Mouse (Mus musculus): ENCODE data around the gene B230217C12Rik. TPM values are rescaled to one million over a fixed set of nuclear protein-coding genes. Genes with fewer than 3 reads are reported as not detected.

The B230217C12Rik gene
- polyA plus RNA-seq, 1 experiment from 2014 or later: 53.5 TPM

DNA sequence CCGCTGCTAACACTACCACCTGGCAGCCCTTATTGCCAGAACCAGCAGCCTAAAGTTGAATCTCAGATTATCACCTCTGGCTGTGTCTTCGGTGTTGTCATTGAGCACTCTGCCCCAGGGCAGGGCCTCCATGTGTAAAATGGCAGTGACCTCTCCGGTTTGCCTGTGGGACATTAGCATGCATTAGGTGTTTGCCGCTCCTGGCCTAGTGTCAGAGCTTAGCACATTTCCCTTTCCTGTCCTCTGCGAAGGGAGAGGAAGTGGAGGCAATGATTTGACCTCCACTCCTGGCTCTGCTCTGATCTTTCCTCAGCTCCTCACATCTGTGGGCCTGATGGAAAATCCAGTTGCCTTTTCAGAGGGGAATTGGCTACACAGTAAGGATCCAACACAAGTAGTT is 20.7 kb upstream of the B230217C12Rik start:
- Histone ChIP-seq H3K4me2 (ENCODE audit: low read depth, low read length) (no peak overlapping the region), H3K4me3 (ENCODE audit: low read depth, low read length) (no peak overlapping the region), H3K9ac (replicated peaks; ENCODE audit: low read depth, low read length) (no peak overlapping the region), H3K27me3 (ENCODE audit: control insufficient read depth, insufficient read depth, low read length) (no peaks in the 10 kb centered on the region), H3K27ac (ENCODE audit: low read depth, low read length) (no peak overlapping the region), H3K9me3 (ENCODE audit: control insufficient read depth, low read length) (no peaks in the 10 kb centered on the region), H3K36me3 (ENCODE audit: control insufficient read depth, insufficient read depth, low read length) (peaks cover 27% of the 10 kb centered on the region), H3K4me1 (ENCODE audit: control insufficient read depth, insufficient read depth, low read length) (peaks cover 8% of the 10 kb centered on the region; the same call in 1 of the 2 replicates)
- WGBS: 85% methylated on average over 5 of the region's 5 CpGs
- no peak for ATAC-seq (ENCODE audit: low read depth)

DNA sequence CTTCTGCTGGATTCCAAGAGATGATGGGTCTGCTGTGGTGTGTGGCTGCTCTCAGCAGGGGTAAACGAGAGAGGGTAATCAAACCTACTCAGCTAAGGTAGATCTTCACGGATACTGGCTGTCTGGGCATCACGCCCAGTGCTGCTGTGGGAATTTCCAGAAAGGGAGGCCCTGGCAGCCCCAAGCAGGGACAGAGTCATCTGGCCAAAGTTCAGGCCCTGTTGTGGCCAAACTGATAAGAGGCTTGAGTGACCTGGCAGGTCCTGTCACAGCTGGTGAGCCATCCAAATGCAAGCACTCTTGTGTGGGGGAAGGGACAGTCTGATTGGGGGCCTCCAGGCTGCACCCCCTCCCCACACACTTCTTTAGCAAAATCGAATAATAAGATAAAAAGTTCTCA is 19.7 kb upstream of the B230217C12Rik start:
- no peak for ATAC-seq (ENCODE audit: low read depth)
- H3K9ac ChIP-seq (replicated peaks; ENCODE audit: low read depth, low read length): no peak overlapping the region
- 71% methylated on average over 4 of the region's 4 CpGs for WGBS
- no peak overlapping the region for H3K4me2 ChIP-seq (ENCODE audit: low read depth, low read length)
- H3K36me3 ChIP-seq (ENCODE audit: control insufficient read depth, insufficient read depth, low read length): peaks cover 25% of the 10 kb centered on the region
- H3K27ac ChIP-seq (ENCODE audit: low read depth, low read length): no peak overlapping the region
- peaks cover 8% of the 10 kb centered on the region; the same call in 1 of the 2 replicates for H3K4me1 ChIP-seq (ENCODE audit: control insufficient read depth, insufficient read depth, low read length)
- H3K27me3 ChIP-seq (ENCODE audit: control insufficient read depth, insufficient read depth, low read length): no peaks in the 10 kb centered on the region
- no peaks in the 10 kb centered on the region for H3K9me3 ChIP-seq (ENCODE audit: control insufficient read depth, low read length)
- no peak overlapping the region for H3K4me3 ChIP-seq (ENCODE audit: low read depth, low read length)

DNA sequence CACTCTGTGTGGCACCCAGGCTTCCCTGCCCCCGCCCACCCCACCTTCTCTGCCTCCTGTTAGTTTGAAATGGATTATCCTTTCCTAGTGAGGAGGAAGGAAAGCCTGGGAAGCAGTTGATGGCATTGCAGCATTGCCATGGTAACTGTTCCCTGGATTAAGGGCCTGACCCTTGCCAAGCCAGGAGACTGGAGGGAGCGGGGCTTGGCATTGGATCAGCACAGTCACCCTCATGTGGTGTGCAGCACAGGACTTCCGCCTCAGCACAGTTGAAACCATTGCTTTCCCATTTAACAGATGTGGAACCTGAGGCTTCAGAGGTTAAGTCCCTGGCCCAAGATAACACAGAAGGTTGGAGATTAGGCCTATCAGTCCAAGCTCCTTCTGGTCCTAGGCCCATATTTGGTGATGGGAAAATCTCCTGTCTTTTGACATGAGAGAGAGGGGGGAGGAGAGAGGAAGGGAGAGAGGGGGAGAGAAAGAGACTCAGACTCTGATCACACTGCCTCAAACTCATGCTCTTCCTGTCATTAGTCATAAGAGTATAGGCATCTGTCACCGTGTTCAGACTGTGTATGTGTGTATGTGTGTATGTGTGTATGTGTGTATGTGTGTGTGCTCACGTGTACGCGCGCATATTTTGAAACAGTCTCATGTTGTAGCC is 19.0 kb upstream of the B230217C12Rik start:
- peaks cover 8% of the 10 kb centered on the region; the same call in 1 of the 2 replicates for H3K4me1 ChIP-seq (ENCODE audit: control insufficient read depth, insufficient read depth, low read length)
- H3K9me3 ChIP-seq (ENCODE audit: control insufficient read depth, low read length): no peaks in the 10 kb centered on the region
- 96% methylated on average over 8 of the region's 8 CpGs for WGBS

DNA sequence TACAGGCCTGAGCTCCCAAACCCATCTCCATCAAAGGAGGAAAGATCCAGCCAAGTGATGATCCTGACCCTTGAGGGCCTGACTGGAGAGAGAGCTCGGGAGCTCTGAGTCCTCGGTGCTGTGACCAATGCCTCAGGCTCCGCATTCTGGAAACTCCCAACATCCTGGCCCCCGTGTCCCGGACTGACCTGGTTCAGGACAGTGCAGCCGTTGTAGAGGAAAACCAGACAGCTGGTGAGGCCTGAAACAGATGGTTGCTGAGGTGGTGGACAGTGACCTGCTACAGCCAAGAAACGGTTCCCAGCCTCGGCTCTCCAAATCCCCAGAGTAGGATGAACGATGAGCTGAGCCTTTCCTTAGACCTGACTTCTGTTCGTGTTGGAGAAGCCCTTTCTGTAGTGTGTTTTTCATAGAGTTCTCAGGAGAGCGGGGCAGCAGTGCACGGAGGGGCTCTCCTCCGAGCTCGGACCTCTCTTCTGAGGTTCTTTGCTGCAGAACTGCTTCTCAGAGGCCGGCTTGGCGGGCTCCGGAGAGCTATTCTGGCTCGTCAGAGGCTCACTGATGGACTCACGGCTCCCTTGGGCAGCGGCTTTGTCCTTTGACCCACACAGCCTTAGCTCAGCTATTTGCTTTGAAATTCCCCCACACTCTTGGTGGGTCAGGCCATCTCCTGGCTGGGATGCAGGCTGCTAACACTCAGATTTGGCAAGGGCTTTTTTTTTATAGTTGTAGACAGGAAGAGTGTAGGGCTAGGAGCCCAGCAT is 17.6 kb upstream of the B230217C12Rik start:
- H3K36me3 ChIP-seq (ENCODE audit: control insufficient read depth, insufficient read depth, low read length): peaks cover 33% of the 10 kb centered on the region
- no peak overlapping the region for H3K9ac ChIP-seq (replicated peaks; ENCODE audit: low read depth, low read length)
- peaks cover 7% of the 10 kb centered on the region; the same call in 1 of the 2 replicates for H3K4me1 ChIP-seq (ENCODE audit: control insufficient read depth, insufficient read depth, low read length)
- no peak for ATAC-seq (ENCODE audit: low read depth)
- no peak overlapping the region for H3K27ac ChIP-seq (ENCODE audit: low read depth, low read length)
- no peaks in the 10 kb centered on the region for H3K9me3 ChIP-seq (ENCODE audit: control insufficient read depth, low read length)
- no peak overlapping the region for H3K4me2 ChIP-seq (ENCODE audit: low read depth, low read length)
- H3K27me3 ChIP-seq (ENCODE audit: control insufficient read depth, insufficient read depth, low read length): no peaks in the 10 kb centered on the region
- H3K4me3 ChIP-seq (ENCODE audit: low read depth, low read length): no peak overlapping the region
- WGBS: 78% methylated on average over 20 of the region's 20 CpGs

More for the DNA sequence above, 19.0 kb upstream of the B230217C12Rik start:
- Histone ChIP-seq H3K9ac (replicated peaks; ENCODE audit: low read depth, low read length) (no peak overlapping the region), H3K4me2 (ENCODE audit: low read depth, low read length) (no peak overlapping the region), H3K4me3 (ENCODE audit: low read depth, low read length) (no peak overlapping the region), H3K27ac (ENCODE audit: low read depth, low read length) (no peak overlapping the region), H3K27me3 (ENCODE audit: control insufficient read depth, insufficient read depth, low read length) (no peaks in the 10 kb centered on the region), H3K36me3 (ENCODE audit: control insufficient read depth, insufficient read depth, low read length) (peaks cover 22% of the 10 kb centered on the region)
- ATAC-seq (ENCODE audit: low read depth): no peak

DNA sequence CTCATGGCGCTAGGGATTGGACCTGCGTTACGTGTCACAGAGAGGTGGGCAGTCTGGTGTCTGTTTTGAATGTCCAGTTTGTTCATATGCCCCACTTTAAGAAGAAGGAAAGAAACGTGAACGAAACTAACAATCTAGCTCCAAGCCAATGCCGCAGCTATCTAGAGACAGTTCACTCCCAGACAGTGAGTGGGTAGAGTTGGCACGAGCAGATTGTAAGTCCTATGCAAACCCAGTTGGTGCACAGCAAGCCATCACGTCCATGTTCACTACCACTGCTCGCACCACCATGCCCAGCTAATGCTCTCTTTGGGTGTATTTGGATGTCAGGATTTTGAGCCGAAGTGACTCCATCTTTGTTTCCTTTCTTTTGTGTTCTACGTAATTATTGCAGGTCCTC is 16.4 kb upstream of the B230217C12Rik start:
- Histone ChIP-seq H3K27ac (ENCODE audit: low read depth, low read length) (no peak overlapping the region), H3K9ac (replicated peaks; ENCODE audit: low read depth, low read length) (no peak overlapping the region)
- 97% methylated on average over 11 of the region's 11 CpGs for WGBS

DNA sequence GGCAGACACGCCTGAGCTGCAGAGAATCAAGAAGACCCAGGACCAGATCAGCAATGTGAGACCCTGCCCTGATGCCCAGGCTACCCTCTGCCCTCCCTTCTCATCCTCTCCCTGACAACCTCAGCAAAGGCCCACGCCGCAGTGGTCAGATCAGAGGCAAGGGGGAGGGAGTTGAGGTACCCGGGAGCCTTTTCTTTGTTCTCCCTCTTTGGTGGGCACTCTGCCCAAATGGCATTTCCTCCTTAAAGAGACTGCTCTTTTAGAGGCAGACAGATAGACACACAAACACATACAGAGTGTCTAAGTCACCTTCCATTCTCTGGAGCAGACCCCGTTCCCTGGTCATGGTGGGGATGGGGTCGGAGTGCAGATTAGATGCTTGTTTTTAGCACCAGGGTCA is 15.7 kb upstream of the B230217C12Rik start:
- WGBS: 70% methylated on average over 6 of the region's 6 CpGs
- Histone ChIP-seq H3K9ac (replicated peaks; ENCODE audit: low read depth, low read length) (no peak overlapping the region), H3K4me1 (ENCODE audit: control insufficient read depth, insufficient read depth, low read length) (0 out of 2 replicates have a peak, but pooled peaks cover 3% of the 10 kb centered on the region), H3K27me3 (ENCODE audit: control insufficient read depth, insufficient read depth, low read length) (no peaks in the 10 kb centered on the region), H3K36me3 (ENCODE audit: control insufficient read depth, insufficient read depth, low read length) (peaks cover 35% of the 10 kb centered on the region), H3K9me3 (ENCODE audit: control insufficient read depth, low read length) (no peaks in the 10 kb centered on the region), H3K4me3 (ENCODE audit: low read depth, low read length) (no peak overlapping the region), H3K4me2 (ENCODE audit: low read depth, low read length) (no peak overlapping the region), H3K27ac (ENCODE audit: low read depth, low read length) (peak overlapping the region; percentile 52)
- ATAC-seq (ENCODE audit: low read depth): no peak

More for the DNA sequence above, 16.4 kb upstream of the B230217C12Rik start:
- Histone ChIP-seq H3K27me3 (ENCODE audit: control insufficient read depth, insufficient read depth, low read length) (no peaks in the 10 kb centered on the region), H3K4me1 (ENCODE audit: control insufficient read depth, insufficient read depth, low read length) (0 out of 2 replicates have a peak, but pooled peaks cover 3% of the 10 kb centered on the region), H3K9me3 (ENCODE audit: control insufficient read depth, low read length) (no peaks in the 10 kb centered on the region), H3K36me3 (ENCODE audit: control insufficient read depth, insufficient read depth, low read length) (peaks cover 34% of the 10 kb centered on the region), H3K4me3 (ENCODE audit: low read depth, low read length) (no peak overlapping the region), H3K4me2 (ENCODE audit: low read depth, low read length) (no peak overlapping the region)
- no peak for ATAC-seq (ENCODE audit: low read depth)

DNA sequence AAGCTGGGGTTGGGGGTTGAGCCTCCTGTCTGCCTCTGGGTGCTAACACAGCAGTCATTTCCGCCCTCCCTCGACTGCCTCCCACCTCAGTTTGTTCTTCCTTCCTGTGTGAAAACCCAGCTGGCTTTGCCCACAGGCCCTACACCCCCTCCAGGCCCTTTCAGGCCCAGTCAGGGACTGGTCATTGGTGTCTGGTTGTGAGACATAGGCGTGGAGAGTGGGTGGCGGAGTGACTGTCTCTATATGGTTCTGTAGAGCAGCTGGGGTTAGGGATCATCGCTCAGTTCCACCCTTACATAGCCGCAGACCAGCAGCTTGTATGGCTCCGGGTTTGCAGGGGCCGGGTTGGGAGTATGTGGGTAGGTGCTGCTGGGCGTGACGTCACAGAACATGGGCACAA is 15.3 kb upstream of the B230217C12Rik start:
- Histone ChIP-seq H3K9me3 (ENCODE audit: control insufficient read depth, low read length) (no peaks in the 10 kb centered on the region), H3K4me2 (ENCODE audit: low read depth, low read length) (no peak overlapping the region), H3K4me3 (ENCODE audit: low read depth, low read length) (no peak overlapping the region), H3K27me3 (ENCODE audit: control insufficient read depth, insufficient read depth, low read length) (no peaks in the 10 kb centered on the region), H3K4me1 (ENCODE audit: control insufficient read depth, insufficient read depth, low read length) (0 out of 2 replicates have a peak, but pooled peaks cover 3% of the 10 kb centered on the region), H3K27ac (ENCODE audit: low read depth, low read length) (0 out of 2 replicates have a peak overlapping the region, but pooled peaks have one; percentile 45), H3K36me3 (ENCODE audit: control insufficient read depth, insufficient read depth, low read length) (peaks cover 39% of the 10 kb centered on the region), H3K9ac (replicated peaks; ENCODE audit: low read depth, low read length) (no peak overlapping the region)
- 88% methylated on average over 10 of the region's 10 CpGs for WGBS
- ATAC-seq (ENCODE audit: low read depth): no peak

DNA sequence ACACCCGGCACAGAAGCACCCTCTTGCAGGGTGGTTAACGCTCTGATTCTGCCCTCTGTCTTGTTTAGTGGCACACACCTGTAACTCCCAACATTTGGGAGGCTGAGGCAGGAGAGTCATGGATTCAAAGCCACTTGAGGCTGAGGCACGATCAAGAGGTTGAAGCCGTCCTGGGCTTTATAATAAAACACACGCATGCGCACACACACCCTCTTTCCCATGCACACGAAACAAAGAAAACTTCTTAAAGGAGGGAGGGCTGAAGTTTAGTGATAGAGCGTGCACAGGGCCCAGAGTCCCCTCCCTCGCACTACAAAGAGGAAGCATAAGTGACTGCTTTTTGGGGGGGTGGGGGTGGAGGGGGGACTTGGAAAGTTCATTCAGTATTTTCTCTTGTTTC is 14.6 kb upstream of the B230217C12Rik start:
- Histone ChIP-seq H3K36me3 (ENCODE audit: control insufficient read depth, insufficient read depth, low read length) (peaks cover 41% of the 10 kb centered on the region), H3K27ac (ENCODE audit: low read depth, low read length) (no peak overlapping the region), H3K9me3 (ENCODE audit: control insufficient read depth, low read length) (no peaks in the 10 kb centered on the region), H3K9ac (replicated peaks; ENCODE audit: low read depth, low read length) (no peak overlapping the region), H3K4me2 (ENCODE audit: low read depth, low read length) (no peak overlapping the region), H3K4me3 (ENCODE audit: low read depth, low read length) (no peak overlapping the region), H3K27me3 (ENCODE audit: control insufficient read depth, insufficient read depth, low read length) (no peaks in the 10 kb centered on the region), H3K4me1 (ENCODE audit: control insufficient read depth, insufficient read depth, low read length) (0 out of 2 replicates have a peak, but pooled peaks cover 3% of the 10 kb centered on the region)
- 88% methylated on average over 9 of the region's 9 CpGs for WGBS
- no peak for ATAC-seq (ENCODE audit: low read depth)

DNA sequence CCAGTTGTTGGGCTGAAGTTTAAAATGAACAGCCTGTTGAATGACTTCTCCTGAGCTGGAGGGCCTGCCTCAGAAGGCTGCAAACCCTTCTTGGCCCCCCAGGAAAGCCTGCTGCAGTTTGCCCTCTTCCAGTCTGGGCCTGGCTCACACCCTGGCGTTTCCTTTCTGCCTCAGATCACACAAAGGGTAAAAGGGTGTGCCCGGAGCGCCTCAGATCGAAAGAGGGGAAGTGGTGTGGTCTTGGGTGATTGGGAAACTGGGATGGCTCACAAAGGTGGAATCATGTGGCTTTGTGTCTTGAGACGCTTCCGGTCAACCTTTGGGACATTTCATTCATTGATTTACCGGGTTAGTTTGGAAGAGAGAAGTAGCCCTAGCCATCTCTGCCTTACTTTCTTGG is 14.2 kb upstream of the B230217C12Rik start:
- no peak for ATAC-seq (ENCODE audit: low read depth)
- H3K9ac ChIP-seq (replicated peaks; ENCODE audit: low read depth, low read length): no peak overlapping the region
- H3K27me3 ChIP-seq (ENCODE audit: control insufficient read depth, insufficient read depth, low read length): no peaks in the 10 kb centered on the region
- H3K9me3 ChIP-seq (ENCODE audit: control insufficient read depth, low read length): no peaks in the 10 kb centered on the region
- no peak overlapping the region for H3K4me3 ChIP-seq (ENCODE audit: low read depth, low read length)
- WGBS: 78% methylated on average over 7 of the region's 7 CpGs
- no peak overlapping the region for H3K4me2 ChIP-seq (ENCODE audit: low read depth, low read length)
- H3K4me1 ChIP-seq (ENCODE audit: control insufficient read depth, insufficient read depth, low read length): 0 out of 2 replicates have a peak, but pooled peaks cover 3% of the 10 kb centered on the region
- H3K27ac ChIP-seq (ENCODE audit: low read depth, low read length): no peak overlapping the region
- H3K36me3 ChIP-seq (ENCODE audit: control insufficient read depth, insufficient read depth, low read length): peaks cover 41% of the 10 kb centered on the region

All from neural tube, embryonic 14.5 days (tissue).